Mouse (Mus musculus): ENCODE measurements around the gene Mylk3. TPM values are rescaled to one million over a fixed set of nuclear protein-coding genes. Genes with fewer than 3 reads are reported as not detected.

Gene Mylk3
- total RNA-seq, 2 experiments from 2014 or later: 367 to 440 TPM

GRCm38 (mm10) chr8:85336211-85336933, 49.8 kb downstream of the Mylk3 start:
- no peak for DNase-seq (ENCODE audit: low spot score)
- intact Hi-C loops (cut with DNase I): no loop called here

- no peak for DNase-seq (ENCODE audit: low spot score)
- intact Hi-C loops (cut with DNase I): no loop called here
These were observed 51.0 kb downstream of the Mylk3 start for GRCm38 (mm10) chr8:85335105-85335504.

GRCm38 (mm10) chr8:85329506-85329905, 56.6 kb downstream of the Mylk3 start:
- intact Hi-C loops (cut with DNase I): no loop called here
- DNase-seq (ENCODE audit: low spot score): peak; percentile 13

- intact Hi-C loops (cut with DNase I): no loop called here
These were observed 59.1 kb downstream of the Mylk3 start for GRCm38 (mm10) chr8:85327036-85327435.

GRCm38 (mm10) chr8:85323084-85323483, 63.1 kb downstream of the Mylk3 start:
- no peak for DNase-seq (ENCODE audit: low spot score)
- intact Hi-C loops (cut with DNase I): no loop called here

More at GRCm38 (mm10) chr8:85327036-85327435, 59.1 kb downstream of the Mylk3 start:
- DNase-seq (ENCODE audit: low spot score): no peak

- no peak for DNase-seq (ENCODE audit: low spot score)
- intact Hi-C loops (cut with DNase I): no loop called here
These were observed 64.2 kb downstream of the Mylk3 start for GRCm38 (mm10) chr8:85321981-85322380.

- intact Hi-C loops (cut with DNase I): loop anchor here (5.0 kb wide), 1 partner anchor 79 kb away; no protein-coding TSS in a partner anchor
- no peak for DNase-seq (ENCODE audit: low spot score)
These were observed 67.6 kb downstream of the Mylk3 start for GRCm38 (mm10) chr8:85318534-85318933.

DNA sequence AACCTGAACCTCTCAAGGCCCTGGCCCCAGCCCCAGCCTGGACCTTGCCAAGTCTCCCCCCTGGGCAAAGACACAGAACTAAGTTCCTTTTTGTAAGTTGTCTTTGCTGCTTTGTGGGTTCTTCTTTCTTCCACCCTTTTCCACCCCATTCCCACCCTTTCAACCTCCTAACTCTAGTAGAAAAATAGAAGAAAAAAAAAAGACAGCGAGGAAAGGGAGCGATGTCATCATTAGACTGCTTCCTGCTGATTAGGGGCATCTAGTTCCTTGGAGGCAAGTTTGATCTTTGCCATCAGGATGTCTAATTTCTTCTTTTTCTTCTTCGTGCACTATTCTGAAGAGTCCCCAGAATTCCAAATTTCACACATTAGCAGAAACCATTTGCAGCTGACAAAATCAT, 73.1 kb downstream of the Mylk3 start:
- intact Hi-C loops (cut with DNase I): loop anchor here (5.0 kb wide), 1 partner anchor 99 kb away; no protein-coding TSS in a partner anchor
- DNase-seq (ENCODE audit: low spot score): no peak

GRCm38 (mm10) chr8:85311743-85312142, 74.4 kb downstream of the Mylk3 start:
- intact Hi-C loops (cut with DNase I): loop anchor here (5.0 kb wide), 1 partner anchor 101 kb away; no protein-coding TSS in a partner anchor
- DNase-seq (ENCODE audit: low spot score): no peak

GRCm38 (mm10) chr8:85308564-85308963, 77.6 kb downstream of the Mylk3 start:
- intact Hi-C loops (cut with DNase I): loop anchor here (10.0 kb wide), 1 partner anchor 246 kb away; the partner anchor contains the start of gene Dnaja2
- no peak for DNase-seq (ENCODE audit: low spot score)

- no peak for DNase-seq (ENCODE audit: low spot score)
- intact Hi-C loops (cut with DNase I): loop anchor here (10.0 kb wide), 1 partner anchor 251 kb away; the partner anchor contains the start of gene Dnaja2
These were observed 82.6 kb downstream of the Mylk3 start for GRCm38 (mm10) chr8:85303531-85303930.

GRCm38 (mm10) chr8:85302931-85303330, 83.2 kb downstream of the Mylk3 start:
- DNase-seq (ENCODE audit: low spot score): no peak
- intact Hi-C loops (cut with DNase I): loop anchor here (10.0 kb wide), 1 partner anchor 252 kb away; the partner anchor contains the start of gene Dnaja2

- intact Hi-C loops (cut with DNase I): loop anchor here (10.0 kb wide), 1 partner anchor 253 kb away; the partner anchor contains the start of gene Dnaja2
These were observed 84.2 kb downstream of the Mylk3 start for GRCm38 (mm10) chr8:85301941-85302340.

GRCm38 (mm10) chr8:85299434-85300077, 86.6 kb downstream of the Mylk3 start, which contains the start of the genes Orc6 and Vps35:
Gene Orc6 (plus strand): TSS chr8:85299632.
Gene Vps35 (minus strand): TSS chr8:85299802.
- DNase-seq (ENCODE audit: low spot score): peak; percentile 93
- intact Hi-C loops (cut with DNase I): loop anchor here (10.0 kb wide), 2 partner anchors 225 to 255 kb away; partner anchors contain the start of genes Dhps and Dnaja2

More at GRCm38 (mm10) chr8:85301941-85302340, 84.2 kb downstream of the Mylk3 start:
- no peak for DNase-seq (ENCODE audit: low spot score)

DNA sequence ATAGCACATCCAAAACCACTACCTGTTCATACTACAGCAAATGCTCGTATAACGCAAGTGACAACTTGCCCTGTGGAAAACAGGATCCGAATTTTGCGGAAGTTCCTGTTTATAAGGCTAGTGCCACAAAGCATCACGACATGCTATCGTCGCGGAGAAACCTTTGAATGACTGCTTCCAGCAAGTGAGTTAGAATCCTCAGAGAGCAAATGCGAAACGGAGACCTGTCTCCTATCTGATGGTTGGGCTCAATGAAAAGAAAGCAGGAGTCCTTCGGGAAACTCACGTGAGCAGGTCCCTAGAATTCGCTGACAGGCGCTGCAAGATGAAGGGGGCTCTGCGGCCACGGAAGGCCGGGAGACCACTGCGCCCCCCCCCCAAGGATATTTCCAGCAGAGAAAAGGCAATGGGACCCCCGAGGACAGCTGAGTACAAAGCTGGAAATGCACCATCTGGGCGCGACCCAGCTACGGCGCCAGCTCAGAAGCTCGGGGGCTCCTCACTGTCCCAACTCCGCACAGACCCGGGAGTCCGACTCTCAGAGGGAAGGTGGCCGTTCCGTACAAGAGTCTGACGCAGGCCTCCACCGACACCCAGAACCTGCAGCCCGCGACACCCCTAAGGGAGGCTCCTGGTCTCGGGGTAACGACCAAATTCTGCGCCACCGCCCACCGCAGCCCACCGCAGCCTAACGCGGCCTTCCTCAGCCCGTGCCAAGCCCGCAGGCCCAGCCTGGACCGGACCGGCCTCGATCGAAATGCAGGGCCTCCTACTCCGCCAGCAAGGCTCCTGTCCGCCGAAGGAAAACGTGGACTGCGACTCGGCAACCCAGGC, 87.3 kb downstream of the Mylk3 start:
- no peak for DNase-seq (ENCODE audit: low spot score)
- intact Hi-C loops (cut with DNase I): loop anchor here (10.0 kb wide), 1 partner anchor 224 kb away; the partner anchor contains the start of gene Dhps

- intact Hi-C loops (cut with DNase I): no loop called here
- DNase-seq (ENCODE audit: low spot score): no peak
These were observed 99.3 kb downstream of the Mylk3 start for GRCm38 (mm10) chr8:85286846-85287245.

All from heart, postnatal 25 days (tissue).